Mouse (Mus musculus): Measurements from ENCODE around the gene Bspry.

The Bspry gene

GRCm38 (mm10) chr4:62484928-62485327 lies 5.1 kb downstream of the Bspry start:
- no peak for DNase-seq

DNA sequence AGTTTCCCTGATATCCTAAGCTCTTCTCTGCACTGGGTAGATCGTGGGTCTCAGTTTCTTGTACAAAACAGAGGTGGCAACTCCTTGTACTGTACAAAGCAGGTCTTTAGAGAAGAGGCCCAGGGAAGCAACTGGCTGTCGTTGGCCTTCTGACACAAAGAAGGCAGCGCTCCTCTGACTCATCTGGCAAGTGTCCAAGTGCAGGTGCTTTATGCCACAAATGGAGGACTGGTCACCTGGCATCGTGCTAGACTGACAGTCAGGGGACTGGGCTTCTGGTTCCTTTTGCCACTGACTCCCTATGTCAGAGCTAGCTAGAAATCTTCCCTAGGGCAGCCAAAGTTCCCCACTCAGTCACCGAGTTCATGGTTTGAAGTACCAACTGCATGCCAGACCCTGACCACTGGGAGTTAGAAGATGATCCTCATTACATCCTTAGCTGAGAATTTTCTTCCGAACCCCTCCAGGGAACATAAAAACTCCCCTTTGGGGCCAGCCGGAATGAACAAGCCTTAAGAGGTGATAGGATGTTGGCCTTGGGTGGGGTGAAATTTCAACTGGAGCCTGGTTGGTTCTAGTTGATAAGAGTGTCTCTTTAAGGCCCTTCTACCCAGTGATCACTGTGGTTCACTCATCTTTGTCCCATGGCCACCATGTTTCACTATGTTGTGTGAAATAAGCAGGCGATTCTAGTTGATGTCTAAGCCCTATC lies 5.8 kb downstream of the Bspry start:
- no peak for DNase-seq

- DNase-seq, result no peak
These were observed 6.4 kb downstream of the Bspry start for GRCm38 (mm10) chr4:62486162-62486696.

DNA sequence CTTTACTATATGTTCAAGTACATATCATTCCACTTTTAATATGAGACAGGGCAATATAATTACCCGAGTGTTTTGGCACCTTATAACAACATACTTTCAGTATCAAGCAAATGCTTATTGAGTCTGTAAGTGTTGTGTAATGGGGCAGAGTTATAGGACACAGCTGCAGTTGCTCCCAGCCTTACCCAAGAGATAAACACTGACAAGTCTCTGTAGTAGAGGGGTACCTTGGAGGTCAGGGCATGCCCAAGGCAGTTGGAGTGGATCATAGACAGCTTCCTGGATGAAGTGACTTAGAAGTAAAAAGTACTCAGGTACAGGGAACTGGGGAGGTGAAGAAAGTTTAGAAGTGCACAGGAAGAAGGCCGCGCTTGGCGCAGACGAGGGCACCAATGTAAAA lies 7.3 kb downstream of the Bspry start:
- no peak for DNase-seq

- no peak for DNase-seq
These were observed 8.1 kb downstream of the Bspry start for GRCm38 (mm10) chr4:62487914-62488313.

DNA sequence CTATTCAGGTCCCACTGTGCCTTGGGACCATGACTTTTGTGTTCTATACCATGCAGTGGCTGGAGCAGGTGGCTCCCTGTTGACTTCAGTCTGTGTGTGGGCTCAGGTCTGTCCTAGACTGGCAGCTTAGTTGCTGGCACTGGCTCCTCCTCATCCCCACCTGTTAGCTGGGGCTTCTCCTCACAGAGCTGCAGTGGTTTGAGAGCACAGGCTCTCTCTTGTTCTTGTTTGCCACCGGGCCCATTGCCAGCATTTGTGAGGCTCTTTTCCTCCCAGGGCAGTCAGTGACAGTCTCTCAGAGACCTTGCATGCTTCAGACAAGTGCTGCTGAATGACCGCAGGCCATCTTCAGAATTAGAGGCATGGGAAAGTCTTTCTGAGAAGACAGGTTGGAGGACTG lies 12.8 kb downstream of the Bspry start:
- no peak for DNase-seq

DNA sequence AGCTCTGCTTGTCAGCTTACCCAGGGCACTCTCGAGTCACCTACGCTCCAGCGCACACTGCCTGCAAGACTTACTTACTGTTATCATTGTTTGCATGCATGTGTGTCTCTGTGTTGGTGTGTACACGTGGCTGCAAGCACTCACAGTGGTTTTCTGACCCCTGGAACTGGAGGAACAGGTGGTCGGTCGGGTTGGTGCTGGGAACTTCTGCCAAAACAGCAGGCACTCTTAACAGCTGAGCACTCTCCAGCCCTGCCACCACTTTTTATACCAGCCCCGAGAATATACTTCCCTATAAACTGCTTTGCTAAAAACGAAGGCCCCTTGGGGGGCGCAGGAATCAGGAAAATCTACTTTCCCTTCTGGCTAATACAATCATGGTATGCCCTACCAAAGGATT lies 14.4 kb downstream of the Bspry start:
- no peak for DNase-seq

DNA sequence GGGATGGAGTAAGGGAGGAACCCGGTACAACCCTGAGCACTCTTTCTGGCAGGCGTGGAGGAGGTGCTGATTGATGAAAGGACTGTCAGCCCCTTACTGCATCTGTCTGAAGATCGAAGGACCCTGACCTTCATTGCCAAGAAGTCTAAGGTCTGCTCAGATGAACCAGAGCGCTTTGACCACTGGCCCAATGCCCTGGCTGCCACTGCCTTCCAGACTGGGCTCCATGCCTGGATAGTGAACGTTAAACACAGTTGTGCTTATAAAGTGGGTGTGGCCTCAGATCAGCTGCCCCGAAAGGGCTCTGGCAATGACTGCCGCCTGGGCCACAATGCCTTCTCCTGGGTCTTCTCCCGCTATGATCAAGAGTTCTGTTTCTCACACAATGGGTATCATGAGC lies 16.1 kb downstream of the Bspry start:
- DNase-seq, result no peak

GRCm38 (mm10) chr4:62496815-62497214 lies 17.0 kb downstream of the Bspry start:
- peak; percentile 87 for DNase-seq

GRCm38 (mm10) chr4:62500799-62501198 lies 20.9 kb downstream of the Bspry start:
- DNase-seq, result no peak

DNA sequence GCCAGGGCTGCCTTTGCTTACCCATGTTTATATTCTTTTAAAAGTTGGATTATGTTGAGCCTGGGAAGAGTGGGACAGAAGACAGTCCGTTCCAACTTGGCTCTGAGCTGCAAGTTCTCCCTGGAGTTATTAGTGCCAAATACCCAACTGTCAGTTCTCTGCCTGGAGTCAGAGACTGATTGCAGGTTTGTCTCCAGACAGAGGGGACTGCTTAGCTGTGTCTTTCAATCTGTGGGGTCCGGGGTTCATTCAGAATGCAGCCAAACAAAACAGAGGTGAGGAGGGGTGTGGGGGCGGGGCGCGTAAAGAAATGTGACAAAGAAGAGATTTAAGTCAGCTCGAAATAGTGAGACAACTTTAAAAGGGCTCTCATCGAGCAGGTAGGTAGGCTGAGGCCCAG lies 21.7 kb downstream of the Bspry start:
- no peak for DNase-seq

DNA sequence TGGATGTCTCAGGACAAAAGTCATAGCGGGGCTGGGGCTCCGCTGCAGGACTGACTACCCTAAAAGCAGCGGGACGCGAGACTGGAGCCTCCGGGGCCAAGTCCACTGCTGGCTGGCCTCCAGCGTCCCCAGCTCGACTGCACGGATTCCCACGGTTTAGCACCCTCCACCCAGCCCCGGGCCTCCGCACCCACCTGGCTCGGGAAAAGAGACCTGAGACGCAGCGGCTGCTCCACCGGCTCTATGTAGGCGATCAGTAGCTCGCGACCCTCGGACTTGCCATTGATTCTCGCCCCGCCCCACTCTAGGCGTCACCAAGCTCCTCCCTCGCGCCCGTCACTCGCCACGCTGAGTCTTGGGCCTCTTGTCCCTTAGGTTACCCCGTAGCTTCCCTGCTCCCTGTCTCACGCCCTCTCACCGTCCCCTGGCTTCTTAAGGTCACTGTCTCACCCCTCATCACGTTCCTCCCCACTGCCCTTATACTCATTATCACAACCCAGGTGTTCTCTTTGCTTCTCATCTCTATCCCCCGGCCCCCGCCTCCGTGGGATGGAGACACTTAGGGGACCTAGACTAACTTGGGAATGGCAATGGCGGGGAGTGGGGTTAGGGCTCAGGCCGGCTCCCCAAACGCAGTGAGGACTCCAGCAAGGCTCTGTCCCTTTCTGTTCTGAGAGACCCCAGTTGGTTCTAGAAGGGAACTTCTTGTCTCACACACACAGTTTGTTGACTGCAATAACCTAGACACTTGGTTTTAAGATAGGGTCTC lies 22.3 kb downstream of the Bspry start:
- peak; percentile 92 for DNase-seq

DNA sequence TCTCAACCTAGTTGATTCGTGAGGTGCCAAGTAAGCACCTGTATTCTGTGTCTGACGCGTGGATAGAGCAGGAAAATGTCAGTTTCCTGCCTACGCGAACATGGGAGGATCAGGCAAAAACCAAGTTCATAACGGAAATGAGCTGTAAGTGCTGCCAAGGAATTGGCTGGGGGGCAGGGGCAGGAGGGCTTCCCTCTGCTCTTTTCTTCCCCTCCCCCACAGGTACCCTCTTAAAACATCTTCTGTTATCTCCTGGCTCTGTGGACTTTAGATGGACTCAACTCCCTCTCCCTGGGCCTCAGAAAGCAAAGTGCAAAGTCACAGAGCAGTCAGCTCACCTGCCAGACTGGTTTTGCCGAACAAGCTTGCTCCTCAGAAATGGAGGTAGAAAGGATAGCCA lies 23.1 kb downstream of the Bspry start:
- no peak for DNase-seq

DNA sequence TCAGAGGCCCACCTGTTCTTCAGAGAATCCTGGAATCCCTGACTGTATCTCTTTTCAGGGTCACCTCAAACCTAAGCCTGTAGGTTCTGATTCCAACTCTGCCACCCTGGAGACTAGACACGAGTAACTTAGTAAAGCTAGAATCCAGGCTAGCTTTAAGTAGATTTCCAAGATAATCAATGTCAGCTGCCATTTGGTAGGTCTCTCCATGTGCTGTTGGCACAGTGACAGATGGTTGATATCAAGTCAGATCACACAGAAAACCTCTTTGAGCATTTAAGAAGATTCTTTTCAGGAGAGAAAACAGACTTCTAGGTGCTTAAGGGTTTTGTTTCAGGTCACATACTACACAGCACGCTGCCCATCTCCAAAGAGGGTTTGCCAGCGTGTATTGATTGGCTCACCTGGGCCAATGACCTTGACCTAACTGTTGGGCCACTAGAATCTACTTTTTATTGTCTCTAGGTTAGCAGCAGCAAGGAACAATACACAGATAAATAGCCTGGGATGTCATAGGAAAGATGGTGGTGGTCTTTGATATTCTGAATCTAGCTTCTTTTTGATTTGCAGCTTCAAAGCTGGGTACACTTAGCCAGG lies 23.6 kb downstream of the Bspry start, which contains the start of gene Hdhd3:
TSS of gene Hdhd3 (minus strand) at position 94 of the 597 bp plus-strand sequence.
- DNase-seq, result no peak

GRCm38 (mm10) chr4:62505991-62506390 lies 26.1 kb downstream of the Bspry start:
- no peak for DNase-seq

DNA sequence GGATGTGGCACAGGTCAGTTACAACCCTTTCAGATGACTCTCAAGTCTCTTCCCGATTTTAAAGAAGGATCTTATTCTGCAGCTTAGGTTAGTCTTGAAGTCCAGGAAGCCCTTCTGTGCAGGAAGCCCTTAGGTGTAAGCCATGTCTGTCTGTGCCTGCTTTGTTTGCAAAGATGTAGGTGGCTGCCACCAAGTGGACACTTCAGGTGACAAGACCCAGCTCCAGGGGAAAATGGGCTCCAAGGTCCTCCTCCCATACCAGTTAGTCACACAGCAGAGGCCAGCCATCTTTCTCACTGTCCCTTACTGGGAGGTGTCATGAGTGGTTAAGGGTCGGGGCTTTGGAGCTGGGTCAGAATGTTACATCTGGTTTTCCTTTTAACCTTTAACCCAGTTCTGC lies 26.9 kb downstream of the Bspry start:
- DNase-seq, result no peak

DNA sequence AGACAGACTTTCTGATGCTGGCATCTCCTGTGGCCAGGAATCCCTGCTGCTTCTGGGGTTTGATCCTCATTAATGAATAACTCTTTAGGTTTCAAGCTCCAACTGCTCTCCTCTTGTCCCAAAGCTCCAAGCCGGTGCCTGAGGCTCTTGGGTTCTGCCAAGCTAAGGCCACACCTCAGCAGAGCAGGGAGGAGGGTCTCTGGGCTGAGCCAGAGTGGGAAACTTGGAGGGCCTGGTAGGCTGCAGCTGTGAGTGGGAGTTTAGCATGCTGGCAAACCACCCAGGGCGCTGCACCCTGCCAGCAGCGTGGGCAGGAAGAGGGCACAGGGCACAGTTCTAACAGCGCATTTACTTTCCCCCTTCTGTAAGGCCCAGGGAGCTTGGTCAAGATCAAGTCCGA lies 29.0 kb downstream of the Bspry start:
- DNase-seq, result no peak

GRCm38 (mm10) chr4:62509946-62510345 lies 30.1 kb downstream of the Bspry start:
- no peak for DNase-seq

GRCm38 (mm10) chr4:62513998-62514506 lies 34.2 kb downstream of the Bspry start:
- DNase-seq, result no peak

DNA sequence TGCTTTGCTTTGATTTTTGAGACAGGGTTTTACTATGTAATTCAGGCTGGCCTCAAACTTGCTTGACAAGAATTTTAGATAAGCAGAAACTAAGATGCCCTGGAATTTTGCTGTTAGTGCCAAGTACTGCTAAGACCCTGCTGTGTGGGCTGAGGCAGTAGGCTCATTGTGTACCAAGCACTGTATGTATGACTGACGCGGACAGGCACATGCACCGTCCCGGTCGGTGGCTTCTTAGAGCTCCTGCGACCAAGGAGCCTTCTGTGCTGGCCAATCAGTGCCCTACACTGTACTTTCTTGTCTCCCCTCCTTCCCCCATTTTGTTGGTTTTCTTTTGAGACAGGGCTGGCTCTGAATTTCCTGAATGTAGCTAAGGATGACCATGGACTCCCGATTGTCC lies 35.1 kb downstream of the Bspry start:
- no peak for DNase-seq

DNA sequence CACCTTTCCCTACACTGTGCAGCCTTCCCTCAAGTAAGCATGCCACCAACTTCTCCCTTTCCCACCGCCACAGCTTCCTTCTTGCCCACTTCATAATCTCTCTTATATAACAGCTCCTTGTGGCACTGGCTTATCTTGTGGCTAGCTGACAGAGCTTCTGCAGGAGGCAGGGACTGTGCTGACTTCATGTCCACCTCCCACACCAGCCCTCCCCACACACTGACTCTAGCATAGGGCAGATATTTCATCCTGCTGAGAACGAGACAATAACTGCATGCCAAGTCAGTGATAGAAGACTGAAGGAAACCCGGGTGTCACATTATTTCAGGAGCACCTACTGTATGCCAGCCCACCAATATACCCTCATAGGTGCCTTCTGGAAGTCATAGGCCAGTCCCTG lies 35.6 kb downstream of the Bspry start:
- DNase-seq, result no peak

- DNase-seq, result no peak
These were observed 36.2 kb downstream of the Bspry start for GRCm38 (mm10) chr4:62516079-62516478.

DNA sequence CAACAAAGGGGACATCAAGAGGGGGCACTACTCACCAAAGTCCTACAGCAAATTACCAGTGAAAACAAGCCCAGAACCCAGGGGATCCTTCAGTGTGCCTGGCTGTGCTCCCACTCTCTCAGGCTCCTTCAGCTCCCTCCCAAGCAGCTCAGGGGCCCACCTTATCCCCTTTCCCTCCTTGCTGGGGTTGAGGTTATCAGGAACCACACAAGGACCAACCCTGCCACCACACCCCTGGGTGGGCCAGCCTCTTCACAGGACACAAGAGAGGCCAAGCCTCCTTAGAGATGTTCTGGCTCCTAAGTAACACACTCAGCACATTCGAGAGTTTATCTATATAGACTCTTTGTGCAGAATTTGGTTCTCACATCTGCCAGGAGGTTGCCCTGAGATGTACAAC lies 36.7 kb downstream of the Bspry start:
- no peak for DNase-seq

GRCm38 (mm10) chr4:62517046-62517445 lies 37.2 kb downstream of the Bspry start:
- no peak for DNase-seq
